Mouse (Mus musculus) neural tube, embryonic 13.5 days (tissue): ENCODE measurements around the gene Gm20481. TPM values are rescaled to one million over a fixed set of nuclear protein-coding genes. Genes with fewer than 3 reads are reported as not detected.
"Not testable (repeated sequence)": the region's sequence is repeated elsewhere in the genome, so short reads cannot be mapped to it uniquely, and the experiment has no call there.

ENCODE experiments used
- ATAC-seq: fragments of 200-750 bp; cut with Nextera tagmentation; 2 replicates; pipeline ENCODE4 v1.8.0; 2017; ENCODE audit warnings: low read depth, mild to moderate bottlenecking, moderate TSS enrichment, moderate library complexity
- H3K27ac ChIP-seq: fragments of 300-500 bp; sonication (generic); replicated peaks from 2 replicates; pipeline ENCODE4 v1.5.1; 2015; ENCODE audit warnings: moderate library complexity, mild to moderate bottlenecking, inconsistent platforms
- H3K27me3 ChIP-seq: fragments of 300-500 bp; sonication (generic); 2 replicates; pipeline ENCODE4 v1.6.1; 2015; ENCODE audit warnings: mild to moderate bottlenecking, inconsistent platforms
- H3K36me3 ChIP-seq: fragments of 300-500 bp; sonication (generic); 2 replicates; pipeline ENCODE4 v1.6.1; 2015; ENCODE audit warnings: mild to moderate bottlenecking, inconsistent platforms
- H3K4me1 ChIP-seq: fragments of 300-500 bp; sonication (generic); replicated peaks from 2 replicates; pipeline ENCODE4 v1.6.1; 2015; ENCODE audit warnings: inconsistent platforms
- H3K4me2 ChIP-seq: fragments of 300-500 bp; sonication (generic); 2 replicates; pipeline ENCODE4 v1.6.1; 2015; ENCODE audit warnings: inconsistent platforms, mild to moderate bottlenecking, moderate library complexity
- H3K4me3 ChIP-seq: fragments of 300-500 bp; sonication (generic); 2 replicates; pipeline ENCODE4 v1.5.1; 2015; ENCODE audit warnings: mild to moderate bottlenecking, inconsistent platforms
- H3K9ac ChIP-seq: fragments of 300-500 bp; sonication (generic); 2 replicates; pipeline ENCODE4 v1.6.1; 2015; ENCODE audit warnings: moderate library complexity, mild to moderate bottlenecking, inconsistent platforms
- H3K9me3 ChIP-seq: fragments of 300-500 bp; sonication (generic); 2 replicates; pipeline ENCODE4 v1.6.1; 2016; ENCODE audit warnings: inconsistent platforms
- WGBS: fragments of 180-500 bp; shearing (Covaris S2); methylation state at CpG from one replicate; pipeline ENCODE4 v1.1.7; 2015; 5-methylcytosine and 5-hydroxymethylcytosine counted together
- polyA plus RNA-seq: library from polyadenylated mRNA; unstranded; fragments of >200 nt; fragmentation: Nextera tagmentation; extraction: Ambion mirVana; gene quantifications from 2 replicates; pipeline ENCODE4 v1.2.1, GENCODE M21; 2015

Gm20481 gene
- polyA plus RNA-seq, 1 experiment from 2014 or later = not detected

DNA sequence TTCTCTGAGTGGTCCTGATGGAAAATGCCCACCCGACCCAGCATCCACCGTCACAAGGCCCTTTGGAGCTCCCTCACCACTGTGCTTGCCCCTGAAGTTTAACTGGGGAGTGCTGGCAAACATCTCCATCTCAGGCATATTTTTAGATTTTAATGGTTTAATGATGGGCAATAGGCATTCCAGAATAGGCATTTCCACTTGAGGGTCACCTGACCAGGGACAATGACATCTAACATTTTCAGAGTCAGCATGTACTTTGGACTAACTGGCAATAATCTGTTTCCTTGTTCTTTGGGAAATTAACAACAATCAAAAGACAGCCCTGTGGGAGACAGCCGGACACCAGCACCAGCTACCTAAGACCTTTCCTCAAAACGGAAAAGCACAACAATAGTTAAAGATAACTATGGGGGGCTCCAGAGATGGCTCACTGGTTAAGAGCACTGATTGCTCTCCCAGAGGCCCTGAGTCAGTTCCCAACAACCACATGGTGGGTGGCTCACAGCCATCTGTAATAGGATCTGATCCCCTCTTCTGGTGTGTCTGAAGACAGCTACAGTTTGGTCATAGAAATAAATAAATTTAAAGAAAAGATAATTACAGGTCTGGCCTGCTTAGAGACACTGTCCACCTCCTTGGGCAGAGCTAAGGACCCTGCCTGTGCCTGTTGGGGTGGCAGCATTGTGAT, 26.4 kb upstream of the Gm20481 start:
- peaks cover 7% of the 10 kb centered on the region for H3K4me1 ChIP-seq
- no peak overlapping the region for H3K9ac ChIP-seq

DNA sequence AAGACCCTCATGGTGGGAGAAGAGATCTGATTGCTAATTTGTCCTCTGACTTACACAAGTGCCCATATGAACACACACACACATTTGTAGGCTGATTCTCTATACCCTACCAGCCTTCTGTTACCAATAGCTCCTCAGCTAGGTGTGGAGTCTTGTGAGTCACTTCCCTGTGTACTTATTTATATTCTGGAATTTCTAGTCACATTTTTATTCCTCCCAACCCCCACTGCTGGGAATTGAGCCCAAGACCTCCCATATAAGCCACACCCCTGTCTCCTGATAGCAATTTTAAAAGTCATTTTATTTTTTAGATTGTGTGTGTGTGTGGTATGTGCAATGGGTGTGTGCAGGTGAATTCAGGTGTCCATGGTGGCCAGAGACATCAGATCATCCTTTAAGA, 25.4 kb upstream of the Gm20481 start:
- ATAC-seq = no peak
- peaks cover 13% of the 10 kb centered on the region for H3K36me3 ChIP-seq
- no peak overlapping the region for H3K4me2 ChIP-seq
- no peak overlapping the region for H3K4me3 ChIP-seq
- no peak overlapping the region for H3K9ac ChIP-seq
- H3K4me1 ChIP-seq = peaks cover 7% of the 10 kb centered on the region
- H3K27ac ChIP-seq = no peak overlapping the region
- no peaks in the 10 kb centered on the region for H3K27me3 ChIP-seq
- no peaks in the 10 kb centered on the region for H3K9me3 ChIP-seq

More for the DNA sequence above, 26.4 kb upstream of the Gm20481 start:
- Histone ChIP-seq H3K4me3 (no peak overlapping the region), H3K36me3 (peaks cover 4% of the 10 kb centered on the region; the same call in 1 of the 2 replicates), H3K9me3 (no peaks in the 10 kb centered on the region), H3K27ac (no peak overlapping the region), H3K4me2 (no peak overlapping the region), H3K27me3 (no peaks in the 10 kb centered on the region)
- no peak for ATAC-seq
- 77% methylated on average over 4 of the region's 4 CpGs for WGBS

DNA sequence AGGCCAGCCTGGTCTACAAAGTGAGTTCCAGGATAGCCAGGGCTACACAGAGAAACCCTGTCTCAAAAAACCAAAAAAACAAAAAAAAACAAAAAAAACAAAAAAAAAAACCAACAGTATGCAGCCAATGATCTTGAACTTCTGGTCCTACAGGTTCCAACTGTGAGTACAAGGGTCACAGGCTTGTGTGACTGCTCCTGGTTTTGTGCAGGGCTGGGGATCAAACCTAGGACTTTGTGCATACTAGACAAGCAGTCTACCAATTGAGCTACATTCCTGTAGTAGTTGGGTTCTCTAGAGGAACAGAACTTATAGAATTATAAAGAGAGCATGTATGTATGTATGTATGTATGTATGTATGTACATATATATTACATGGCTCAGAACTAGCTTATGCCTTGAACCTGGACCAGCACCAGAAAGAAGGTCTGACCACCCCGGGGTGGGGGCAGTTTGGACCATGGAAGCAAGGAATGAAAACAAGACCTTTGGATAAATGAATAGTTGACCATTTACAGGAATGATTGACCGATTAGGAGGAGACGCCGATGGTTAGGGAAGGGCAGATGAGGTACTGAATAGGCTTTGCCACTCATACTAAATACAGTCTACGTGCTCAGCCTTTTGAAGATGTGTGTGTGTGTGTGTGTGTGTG, 23.1 kb upstream of the Gm20481 start:
- no peaks in the 10 kb centered on the region for H3K9me3 ChIP-seq
- no peaks in the 10 kb centered on the region for H3K27me3 ChIP-seq
- H3K27ac ChIP-seq = no peak overlapping the region
- H3K9ac ChIP-seq = no peak overlapping the region
- H3K4me2 ChIP-seq = no peak overlapping the region
- WGBS = 89% methylated on average over 5 of the region's 5 CpGs
- no peak overlapping the region for H3K4me3 ChIP-seq
- peaks cover 23% of the 10 kb centered on the region for H3K4me1 ChIP-seq
- peaks cover 30% of the 10 kb centered on the region for H3K36me3 ChIP-seq
- no peak for ATAC-seq

DNA sequence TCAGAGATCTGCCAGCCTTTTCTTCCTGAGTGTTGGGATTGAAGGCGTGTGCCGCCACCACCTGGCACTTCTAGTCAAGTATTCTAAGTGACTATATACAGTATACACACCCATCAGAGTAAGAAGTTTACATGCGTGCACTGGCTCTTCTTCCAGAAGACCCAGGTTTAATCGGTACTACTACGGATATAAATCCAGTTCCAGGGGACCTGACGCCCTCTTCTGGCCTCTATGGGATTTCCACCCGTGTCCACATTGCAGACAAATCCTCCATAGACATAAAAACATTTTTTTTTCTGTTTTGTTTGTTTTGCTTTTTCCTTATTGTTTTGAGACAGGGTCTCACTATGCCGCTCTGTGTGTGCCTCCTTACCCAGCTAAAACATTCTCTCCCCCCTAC, 22.1 kb upstream of the Gm20481 start:
- no peak overlapping the region for H3K4me3 ChIP-seq
- H3K27ac ChIP-seq = no peak overlapping the region
- no peak overlapping the region for H3K4me2 ChIP-seq
- H3K36me3 ChIP-seq = peaks cover 30% of the 10 kb centered on the region
- H3K4me1 ChIP-seq = peaks cover 20% of the 10 kb centered on the region
- ATAC-seq = no peak
- no peaks in the 10 kb centered on the region for H3K27me3 ChIP-seq
- H3K9ac ChIP-seq = no peak overlapping the region
- H3K9me3 ChIP-seq = no peaks in the 10 kb centered on the region
- 27% methylated on average over 8 of the region's 8 CpGs for WGBS

DNA sequence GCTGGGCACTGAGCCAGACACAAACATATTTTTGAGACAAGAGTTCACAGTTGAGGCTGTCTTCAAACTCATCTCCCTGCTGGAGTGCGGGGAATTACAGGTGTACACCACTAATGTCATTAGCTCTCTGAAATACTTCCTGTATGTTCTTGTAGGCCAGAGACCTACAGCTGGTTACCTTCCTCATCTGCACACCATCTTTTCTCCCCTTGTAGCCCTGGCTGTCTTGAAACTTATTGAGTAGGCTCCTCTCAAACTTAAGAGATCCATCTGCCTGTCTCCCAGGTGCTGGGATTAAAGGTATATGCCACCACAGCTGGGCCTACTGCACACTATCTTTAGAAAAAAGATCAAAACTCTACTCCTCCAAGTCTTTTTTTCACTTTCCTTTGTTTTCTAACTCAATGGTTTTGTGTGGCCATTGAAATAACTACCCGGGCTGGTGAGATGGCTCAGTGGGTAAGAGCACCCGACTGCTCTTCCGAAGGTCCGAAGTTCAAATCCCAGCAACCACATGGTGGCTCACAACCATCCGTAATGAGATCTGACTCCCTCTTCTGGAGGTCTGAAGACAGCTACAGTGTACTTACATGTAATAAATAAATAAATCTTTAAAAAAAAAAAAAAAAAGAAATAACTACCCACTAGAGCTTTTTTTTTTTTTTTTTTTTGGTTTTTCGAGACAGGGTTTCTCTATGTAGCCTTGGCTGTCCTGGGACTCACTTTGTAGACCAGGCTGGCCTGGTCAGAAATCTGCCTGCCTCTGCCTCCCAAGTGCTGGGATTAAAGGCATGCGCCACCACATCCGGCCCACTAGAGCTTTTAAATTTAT, 20.8 kb upstream of the Gm20481 start:
- not testable (repeated sequence) for H3K9me3 ChIP-seq, H3K4me3 ChIP-seq, H3K27me3 ChIP-seq, H3K27ac ChIP-seq, H3K4me2 ChIP-seq, H3K9ac ChIP-seq, ATAC-seq
- Histone ChIP-seq H3K36me3 (peaks cover 30% of the 10 kb centered on the region), H3K4me1 (peaks cover 20% of the 10 kb centered on the region)
- WGBS = 62% methylated on average over 9 of the region's 9 CpGs

DNA sequence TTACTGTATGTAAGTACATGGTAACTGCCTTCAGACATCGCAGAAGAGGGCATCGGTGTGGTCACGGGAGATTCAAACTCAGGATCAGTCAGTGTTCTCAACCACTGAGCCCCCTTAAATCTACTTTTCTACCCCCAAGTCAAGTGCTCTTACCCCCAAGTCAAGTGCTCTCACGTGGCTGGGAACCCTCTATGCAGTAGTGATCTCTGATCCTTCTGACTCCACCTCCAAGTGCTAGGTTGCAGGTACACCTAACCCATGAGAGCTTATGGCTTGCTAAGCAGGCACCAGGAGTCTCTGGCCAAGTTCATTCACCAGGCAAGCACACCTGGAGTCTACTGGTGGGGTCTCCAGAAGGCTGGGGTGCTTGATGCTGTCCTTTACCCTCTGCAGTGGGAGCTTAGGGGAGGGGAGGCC, 20.2 kb upstream of the Gm20481 start:
- H3K4me3 ChIP-seq = peak overlapping the region; percentile 98
- 44% methylated on average over 4 of the region's 4 CpGs for WGBS
- no peak overlapping the region for H3K27ac ChIP-seq
- H3K9ac ChIP-seq = no peak overlapping the region
- H3K36me3 ChIP-seq = peaks cover 30% of the 10 kb centered on the region
- H3K9me3 ChIP-seq = no peaks in the 10 kb centered on the region
- peaks cover 20% of the 10 kb centered on the region for H3K4me1 ChIP-seq
- H3K4me2 ChIP-seq = peak overlapping the region; percentile 98
- no peaks in the 10 kb centered on the region for H3K27me3 ChIP-seq
- ATAC-seq = no peak

DNA sequence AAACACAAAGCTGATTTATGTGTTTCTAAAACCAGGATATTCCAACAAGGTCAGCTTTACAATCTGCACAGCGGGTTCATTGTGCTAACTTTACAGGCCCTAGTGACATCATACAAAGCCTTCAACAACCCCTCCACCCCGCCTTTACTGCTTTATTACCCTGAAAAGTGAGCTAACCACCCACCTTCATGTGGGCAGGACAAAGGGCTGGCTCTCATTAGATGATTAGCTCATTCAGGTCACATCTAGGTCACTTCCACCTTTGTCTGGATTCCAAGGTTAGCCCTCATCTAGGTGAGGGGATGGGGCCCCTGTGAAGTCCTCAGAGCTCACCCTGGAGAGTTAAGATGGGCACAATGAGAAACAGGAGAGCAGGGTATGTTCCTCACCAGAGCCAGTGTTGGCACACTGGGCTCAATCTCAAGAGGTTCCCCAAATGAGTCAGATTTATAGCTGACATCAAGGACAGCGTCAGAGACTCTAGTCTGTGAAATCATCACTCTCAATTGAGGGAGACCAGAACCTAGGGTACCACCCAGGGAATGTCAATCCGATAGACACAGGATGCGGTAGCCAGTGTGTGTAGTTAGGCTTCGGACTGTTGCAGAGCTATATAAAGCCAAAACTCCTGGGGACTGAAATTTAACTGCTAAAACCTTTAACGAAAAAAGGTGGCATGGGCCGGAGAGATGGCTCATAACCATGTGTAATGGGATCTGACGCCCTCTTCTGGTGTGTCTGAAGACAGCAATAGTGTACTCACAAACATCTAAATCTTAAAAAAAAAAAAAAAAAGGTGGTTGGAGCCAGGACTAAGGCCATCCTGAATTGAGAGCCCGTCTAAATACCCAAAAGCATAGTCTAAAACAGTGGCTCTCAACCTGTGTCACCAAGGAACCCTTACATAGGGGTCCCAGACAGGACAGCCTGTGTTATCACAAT, 18.9 kb upstream of the Gm20481 start:
- Histone ChIP-seq H3K4me1 (peaks cover 20% of the 10 kb centered on the region), H3K9me3 (no peaks in the 10 kb centered on the region), H3K9ac (peak overlapping the region; percentile 100), H3K27me3 (peaks cover 11% of the 10 kb centered on the region), H3K27ac (peak overlapping the region; percentile 92), H3K4me2 (peak overlapping the region; percentile 98), H3K4me3 (peak overlapping the region; percentile 98), H3K36me3 (peaks cover 30% of the 10 kb centered on the region)
- whole genome bisulfite sequencing = 10% methylated on average over 10 of the region's 10 CpGs
- no peak for ATAC-seq

DNA sequence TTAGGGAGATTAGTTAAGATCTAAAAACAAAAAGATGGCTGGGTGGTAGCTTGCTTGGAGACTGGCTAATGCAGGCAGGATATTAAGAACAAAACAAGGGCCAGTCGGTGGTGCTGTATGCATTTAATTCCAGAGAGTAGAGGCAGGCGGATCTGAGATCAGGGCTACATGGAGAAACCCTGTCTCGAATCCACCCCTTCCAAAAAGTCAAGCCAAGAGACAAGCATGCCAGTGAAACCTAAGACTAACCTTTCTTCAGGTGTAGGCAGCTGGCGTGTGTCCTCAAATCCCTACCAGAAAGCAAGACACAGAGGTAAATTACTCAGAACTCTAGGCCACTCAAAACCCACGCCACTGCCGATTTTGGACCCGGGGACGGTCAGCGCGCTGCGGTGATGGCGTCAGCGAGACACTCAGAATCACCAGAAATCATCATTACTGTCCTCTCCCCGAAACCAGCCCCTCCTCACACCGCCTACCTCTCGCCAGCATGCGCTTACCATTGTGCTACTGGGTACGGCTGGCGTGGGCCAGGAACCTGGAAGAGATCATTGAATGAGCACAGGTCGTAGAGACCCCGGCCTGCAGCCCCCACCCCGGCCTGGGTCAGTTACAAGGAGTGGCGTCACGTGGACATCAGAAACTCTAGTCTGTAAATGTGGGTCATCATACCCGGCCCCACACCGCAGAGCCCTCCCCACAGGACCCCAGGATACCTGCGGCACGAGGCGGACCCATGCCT, 17.9 kb upstream of the Gm20481 start:
- Histone ChIP-seq H3K27me3 (peaks cover 19% of the 10 kb centered on the region), H3K36me3 (peaks cover 30% of the 10 kb centered on the region), H3K9ac (peak overlapping the region; percentile 100), H3K4me1 (peaks cover 20% of the 10 kb centered on the region), H3K4me3 (peak overlapping the region; percentile 98), H3K4me2 (peak overlapping the region; percentile 98), H3K9me3 (no peaks in the 10 kb centered on the region), H3K27ac (peak overlapping the region; percentile 92)
- peak; percentile 74 for ATAC-seq
- WGBS = under 1% methylated on average over 29 of the region's 29 CpGs

DNA sequence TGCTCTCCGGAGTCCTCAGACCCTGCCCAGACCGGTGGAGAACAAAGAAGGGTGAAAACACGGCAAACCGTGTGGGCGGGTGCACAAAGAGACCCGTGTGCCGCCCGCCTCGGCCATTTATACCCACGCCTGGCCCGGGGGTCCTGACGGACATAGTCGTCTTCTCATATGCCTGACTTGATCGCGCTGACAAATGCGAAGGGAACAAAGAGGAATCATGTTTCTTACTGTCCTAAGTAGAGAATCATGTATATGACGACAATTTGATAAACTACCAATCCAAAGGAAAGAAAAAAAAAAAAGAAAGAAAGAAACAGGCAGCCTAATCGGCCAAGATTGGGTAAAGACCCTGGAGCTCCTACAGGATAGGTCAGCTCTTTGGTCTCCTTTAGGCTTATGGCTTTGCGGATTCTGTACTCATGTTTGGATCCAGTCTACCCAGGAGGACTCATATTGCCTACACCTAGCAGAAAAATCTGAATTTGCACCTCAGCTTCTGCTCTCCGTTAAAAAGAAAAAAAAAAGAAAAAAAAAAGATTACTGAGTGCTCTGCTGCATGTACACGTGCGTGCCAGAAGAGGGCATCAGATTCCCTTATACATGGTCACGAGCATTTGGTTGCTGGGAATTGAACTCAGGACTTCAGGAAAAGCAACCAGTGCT, 17.2 kb upstream of the Gm20481 start:
- no peaks in the 10 kb centered on the region for H3K9me3 ChIP-seq
- H3K27me3 ChIP-seq = peaks cover 21% of the 10 kb centered on the region
- H3K9ac ChIP-seq = peak overlapping the region; percentile 100
- WGBS = under 1% methylated on average over 23 of the region's 23 CpGs
- peak; percentile 78 for ATAC-seq
- H3K4me3 ChIP-seq = peak overlapping the region; percentile 98
- H3K4me2 ChIP-seq = peak overlapping the region; percentile 98
- H3K27ac ChIP-seq = peak overlapping the region; percentile 92
- peaks cover 20% of the 10 kb centered on the region for H3K4me1 ChIP-seq
- H3K36me3 ChIP-seq = peaks cover 30% of the 10 kb centered on the region

DNA sequence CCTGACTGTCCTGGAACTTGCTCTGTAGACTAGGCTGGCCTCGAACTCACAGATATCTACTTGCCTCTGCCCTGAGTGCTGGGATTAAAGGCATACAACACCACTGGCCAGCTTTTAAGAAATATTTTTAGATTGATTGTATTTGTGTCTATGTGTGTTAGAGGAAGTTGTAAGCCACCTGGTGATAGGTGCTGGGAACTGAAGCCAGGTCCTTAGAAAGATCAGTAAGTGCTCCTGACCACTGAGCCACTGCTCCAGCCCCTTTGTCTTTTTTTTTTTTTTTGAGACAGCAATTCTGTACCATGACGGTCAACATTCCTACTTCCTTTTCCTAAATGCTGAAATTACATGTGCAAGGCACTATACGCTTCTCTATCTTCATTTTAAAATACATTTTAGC, 16.5 kb upstream of the Gm20481 start:
- Histone ChIP-seq H3K4me3 (peak overlapping the region; percentile 98), H3K9ac (no peak overlapping the region), H3K4me2 (no peak overlapping the region)

More for the DNA sequence above, 16.5 kb upstream of the Gm20481 start:
- ATAC-seq = no peak
- WGBS = 88% methylated on average over 3 of the region's 3 CpGs
- Histone ChIP-seq H3K4me1 (peaks cover 20% of the 10 kb centered on the region), H3K9me3 (no peaks in the 10 kb centered on the region), H3K36me3 (peaks cover 26% of the 10 kb centered on the region), H3K27me3 (peaks cover 21% of the 10 kb centered on the region), H3K27ac (0 out of 2 replicates have a peak overlapping the region, but pooled peaks have one; percentile 92)
